In genomic region chr2:44926167-44926682, GRCm38 (mm10) we compare ENCODE assay signal across 8 mouse cellular contexts. TPM values are rescaled to one million over a fixed set of nuclear protein-coding genes. Genes with fewer than 3 reads are reported as not detected.
DNase-seq lines count a peak whose midpoint lies in the region; ATAC-seq and TF ChIP-seq lines count a peak whose summit lies in the region.

No protein-coding gene starts in this region.

- DNase-seq in lung, adult 2 months, result no peak
- DNase-seq in lung, postnatal 10 days, result no peak
- peak; percentile 49 for DNase-seq in c-Kit-positive CD71-positive TER-119-positive erythroid progenitor cells, embryonic 14.5 days (ENCODE audit: low spot score)
- DNase-seq in hindbrain, postnatal 0 days (ENCODE audit: low spot score), result no peak
- DNase-seq in adrenal gland, postnatal 10 days, result no peak
- DNase-seq in retina, embryonic 14.5 days (ENCODE audit: low spot score), result no peak
- no peak for DNase-seq in left cerebral cortex, postnatal 10 days (ENCODE audit: extremely low spot score in 1 of 2, low spot score in 2 of 2)

- peak overlapping the region; percentile 80 for H3K9ac ChIP-seq in hindbrain, postnatal 0 days (replicated peaks; ENCODE audit: low read length)
- peak overlapping the region; percentile 75 for H3K9ac ChIP-seq in midbrain, embryonic 12.5 days (replicated peaks)

- peak overlapping the region; percentile 87 for H3K27ac ChIP-seq in hindbrain, postnatal 0 days
- peak overlapping the region; percentile 93 for H3K27ac ChIP-seq in midbrain, embryonic 12.5 days (replicated peaks)

- H3K36me3 ChIP-seq in hindbrain, postnatal 0 days (ENCODE audit: insufficient read depth, low read length), result no peaks in the 10 kb centered on the region
- H3K36me3 ChIP-seq in midbrain, embryonic 12.5 days, result no peaks in the 10 kb centered on the region

- intact Hi-C loops in left cerebral cortex, postnatal 10 days (cut with DNase I), result loop anchor here (5.0 to 10.0 kb wide), 2 partner anchors 181 to 351 kb away; no protein-coding TSS in a partner anchor

- WGBS in lung, adult 2 months, result under 1% methylated on average over 17 of the region's 17 CpGs
- 1% methylated on average over 17 of the region's 17 CpGs for WGBS in hindbrain, postnatal 0 days
- 2% methylated on average over 17 of the region's 17 CpGs for WGBS in midbrain, embryonic 12.5 days

- no peak for TF ChIP-seq CTCF in lung, adult 2 months (IDR thresholded peaks at IDR 0.05; ENCODE audit: insufficient read depth, low read length)
- TF ChIP-seq CTCF in hindbrain, postnatal 0 days (IDR thresholded peaks at IDR 0.05; ENCODE audit: low read depth), result no peak

- peak overlapping the region; percentile 82 for H3K4me3 ChIP-seq in lung, adult 2 months (replicated peaks; ENCODE audit: extremely low read depth, low read depth, low read length)
- peak overlapping the region; percentile 76 for H3K4me3 ChIP-seq in hindbrain, postnatal 0 days (ENCODE audit: low read length)
- H3K4me3 ChIP-seq in midbrain, embryonic 12.5 days, result peak overlapping the region; percentile 78

- peak overlapping the region; percentile 65 for H3K4me2 ChIP-seq in hindbrain, postnatal 0 days (ENCODE audit: low read depth, low read length)
- H3K4me2 ChIP-seq in midbrain, embryonic 12.5 days (replicated peaks), result peak overlapping the region; percentile 73

- no peaks in the 10 kb centered on the region for H3K9me3 ChIP-seq in hindbrain, postnatal 0 days (ENCODE audit: low read length)
- no peaks in the 10 kb centered on the region for H3K9me3 ChIP-seq in midbrain, embryonic 12.5 days

- no peak for TF ChIP-seq POLR2A in lung, adult 2 months (IDR thresholded peaks at IDR 0.05; ENCODE audit: borderline replicate concordance, extremely low read depth, low read depth, low read length)

- peaks cover 8% of the 10 kb centered on the region for H3K4me1 ChIP-seq in lung, adult 2 months (ENCODE audit: control insufficient read depth, insufficient read depth, low read length)
- no peaks in the 10 kb centered on the region for H3K4me1 ChIP-seq in hindbrain, postnatal 0 days (ENCODE audit: insufficient read depth, low read length)
- H3K4me1 ChIP-seq in midbrain, embryonic 12.5 days, result peaks cover 10% of the 10 kb centered on the region; the same call in 1 of the 2 replicates

- ATAC-seq in hindbrain, postnatal 0 days, result no peak
- ATAC-seq in midbrain, embryonic 12.5 days (ENCODE audit: low FRiP score, low read depth), result no peak

- H3K27me3 ChIP-seq in hindbrain, postnatal 0 days (ENCODE audit: insufficient read depth, low read length), result no peaks in the 10 kb centered on the region
- no peaks in the 10 kb centered on the region for H3K27me3 ChIP-seq in midbrain, embryonic 12.5 days

RNA-seq across cellular contexts. Expression of gene Gtdc1, which starts 1.2 kb away (rescaled TPM):
- 2.4 and 5.9 TPM in 2 replicates for polyA plus RNA-seq in lung, adult 2 months (2012; rRNA removed)
- 37.7 and 40.6 TPM in 2 replicates for total RNA-seq in hindbrain, postnatal 0 days (2014; rRNA removed)
- 25.8 and 26.4 TPM in 2 replicates for polyA plus RNA-seq in hindbrain, postnatal 0 days (2015; fragmentation: Nextera tagmentation; extraction: Ambion mirVana)
- polyA plus RNA-seq in midbrain, embryonic 12.5 days (2016; fragmentation: Nextera tagmentation; extraction: Ambion mirVana), result 13.7 and 16.1 TPM in 2 replicates
- 10 to 100 TPM; 12.8 to 20.2 TPM for total RNA-seq in adrenal gland, postnatal 10 days (2021)
- 10 to 100 TPM; 91.6 to 96.0 TPM for total RNA-seq in left cerebral cortex, postnatal 10 days (2021)
